Mouse (Mus musculus): ENCODE measurements at regions not wholly inside any gene's neighbourhood (a gene's known extent, or its start where the extent isn't known, plus 50 kb on each side); places are given as distances from the start of the nearest gene placed in this dataset.
"Not testable (repeated sequence)": the region's sequence is repeated elsewhere in the genome, so short reads cannot be mapped to it uniquely, and the experiment has no call there.

DNA sequence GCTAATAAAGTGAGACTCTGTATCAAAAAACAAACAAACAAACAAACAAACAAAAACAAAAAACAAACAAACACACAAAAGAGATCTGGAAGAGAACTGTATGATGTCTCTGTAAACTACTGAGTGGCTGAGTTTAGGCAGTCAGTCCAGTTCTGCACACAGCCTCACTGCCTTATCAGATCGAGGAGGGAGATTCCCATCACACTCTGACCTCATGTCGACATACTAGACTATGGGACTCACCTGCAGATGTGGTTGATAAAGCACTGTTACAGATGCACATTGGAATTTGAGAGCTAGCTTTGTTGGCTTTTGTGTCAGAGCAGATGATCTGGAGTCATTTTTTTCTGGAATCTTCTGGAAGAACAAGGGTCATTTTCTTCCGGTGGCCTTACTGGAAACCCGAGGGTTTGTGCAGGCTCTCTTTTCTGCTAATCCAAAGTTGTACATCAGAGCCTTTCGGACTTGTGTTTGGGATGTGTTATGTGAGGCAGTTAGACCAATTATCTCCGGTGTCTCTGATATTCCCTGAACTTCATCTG lies 135.6 kb upstream of the Nrip1 start:
- no peak for DNase-seq

DNA sequence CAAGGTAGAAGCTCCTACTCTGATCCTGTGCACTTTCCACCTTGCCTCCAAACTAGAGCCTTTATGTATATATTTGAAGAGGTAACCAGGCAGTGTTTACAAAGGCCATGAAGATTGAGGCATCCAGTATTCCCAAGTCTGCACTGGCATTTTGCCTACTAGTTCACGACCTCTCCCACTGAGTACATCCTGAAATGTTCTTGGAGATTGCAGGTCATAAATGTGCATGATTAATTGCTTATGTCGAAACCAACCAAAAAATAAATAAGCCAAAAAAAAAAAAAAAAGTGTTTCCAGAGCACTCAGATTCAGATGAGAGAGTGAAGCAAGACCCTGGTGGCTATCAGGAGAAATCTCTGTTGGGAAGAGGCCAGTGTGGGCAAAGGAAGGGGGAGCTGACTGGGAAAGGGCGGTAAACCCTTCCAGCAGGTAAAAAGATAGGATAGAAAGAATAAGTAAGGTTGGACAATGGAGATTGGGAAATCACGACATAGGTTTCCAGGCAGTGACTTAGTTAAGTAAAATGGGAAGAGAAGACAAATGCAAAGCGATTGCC lies 133.6 kb upstream of the Nrip1 start:
- no peak for DNase-seq

DNA sequence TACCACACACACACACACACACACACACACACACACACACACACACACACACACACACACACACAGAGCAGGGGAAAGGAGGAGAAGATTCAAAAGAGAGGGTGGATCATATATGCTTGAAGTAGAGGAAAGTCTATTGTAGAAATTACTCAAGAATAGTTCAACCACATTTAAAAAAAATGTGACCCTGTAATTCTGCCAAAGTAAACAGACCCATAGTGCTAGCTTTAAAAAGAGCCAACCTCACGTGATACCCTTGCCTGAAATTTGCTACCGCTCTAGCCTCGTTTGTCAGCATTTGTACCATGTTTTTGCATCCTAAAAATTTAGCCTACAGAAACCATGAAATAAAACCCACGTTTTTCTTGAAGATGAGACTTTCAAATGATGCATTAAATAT lies 132.6 kb upstream of the Nrip1 start:
- DNase-seq, result no peak

DNA sequence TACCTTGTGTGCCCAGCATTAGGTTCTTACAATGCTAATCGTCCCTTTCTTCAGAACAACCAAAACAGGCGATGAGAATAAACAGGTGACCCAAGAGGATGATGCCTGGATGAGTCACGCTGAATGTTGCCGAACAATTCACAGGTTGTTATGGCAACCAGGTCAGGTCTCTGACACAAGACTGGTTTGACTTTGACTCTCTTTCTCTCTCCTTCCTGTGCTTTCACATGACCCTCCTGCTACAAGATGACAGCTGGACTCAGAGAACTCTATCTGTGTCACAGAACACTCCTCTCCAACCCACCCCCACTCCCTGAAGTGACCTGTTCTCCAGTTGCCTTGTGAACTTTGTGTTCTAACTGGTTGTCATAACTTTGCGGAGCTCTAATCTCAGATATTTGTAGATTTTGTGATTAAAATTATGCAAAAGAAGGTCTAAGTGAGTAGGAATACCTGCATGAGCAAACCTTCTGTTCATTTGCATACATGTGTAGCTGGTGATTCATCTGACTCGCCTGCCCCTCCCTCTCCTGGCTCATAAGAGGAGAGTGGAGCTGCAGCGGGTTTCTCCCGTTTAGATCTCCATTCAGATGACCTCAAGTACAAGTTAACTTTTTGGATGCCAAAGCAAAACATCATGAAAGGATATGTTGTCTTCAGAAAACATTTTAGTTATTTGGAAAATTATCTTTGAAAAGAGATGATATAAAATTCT lies 126.2 kb upstream of the Nrip1 start:
- no peak for DNase-seq

DNA sequence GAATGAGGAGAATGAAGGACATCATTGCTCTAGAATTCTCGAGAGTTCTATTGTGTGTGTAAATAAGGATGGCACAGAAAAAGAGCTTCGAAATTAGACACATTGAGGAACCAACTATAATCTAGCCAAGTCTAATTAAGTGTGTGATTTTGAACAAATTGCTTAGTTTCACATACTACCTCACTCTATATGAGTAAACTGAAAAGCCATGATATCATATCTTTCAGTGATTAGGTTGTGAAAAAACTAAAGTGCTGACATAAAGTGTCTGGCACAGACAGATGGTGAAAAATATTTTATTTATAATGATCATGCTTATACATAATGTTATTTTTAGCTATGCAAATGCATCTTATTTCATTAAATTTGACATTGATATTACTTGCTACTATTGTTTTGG lies 124.6 kb upstream of the Nrip1 start:
- no peak for DNase-seq

DNA sequence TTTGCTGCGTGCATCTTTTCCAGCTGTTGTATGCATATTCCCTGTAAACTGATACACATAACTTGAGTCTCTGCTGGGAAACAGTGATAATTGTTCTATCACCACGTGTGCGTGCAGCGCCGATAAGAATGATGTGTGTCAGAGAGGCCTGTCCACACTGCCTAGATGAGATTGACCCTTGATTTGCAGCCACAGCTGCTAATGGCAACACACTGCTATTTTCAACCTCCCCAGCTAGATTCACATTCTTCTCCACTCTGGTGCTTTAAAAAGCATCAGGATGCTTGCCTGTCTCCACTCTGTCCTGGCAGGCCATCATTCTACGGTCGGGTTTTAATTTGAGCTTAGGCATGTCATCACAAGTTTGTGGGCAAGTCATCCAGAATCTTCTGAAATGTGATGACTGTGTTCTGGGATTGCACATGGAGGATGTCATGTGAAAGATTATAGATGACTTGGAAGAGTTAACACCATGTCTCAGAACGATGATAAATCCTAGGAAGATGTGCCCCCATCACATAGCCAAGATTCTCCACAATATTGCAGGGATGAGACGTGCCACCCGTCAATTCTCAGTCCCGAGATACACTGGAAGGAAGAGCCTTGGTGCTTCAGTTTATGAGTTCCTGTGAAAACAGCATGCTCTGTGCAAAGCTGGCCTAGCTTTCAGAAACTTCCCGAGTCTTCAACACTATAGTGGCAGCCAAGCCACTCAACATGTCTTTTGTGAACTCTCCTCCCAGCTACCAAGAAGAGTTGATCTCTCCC lies 123.6 kb upstream of the Nrip1 start:
- DNase-seq, result no peak

DNA sequence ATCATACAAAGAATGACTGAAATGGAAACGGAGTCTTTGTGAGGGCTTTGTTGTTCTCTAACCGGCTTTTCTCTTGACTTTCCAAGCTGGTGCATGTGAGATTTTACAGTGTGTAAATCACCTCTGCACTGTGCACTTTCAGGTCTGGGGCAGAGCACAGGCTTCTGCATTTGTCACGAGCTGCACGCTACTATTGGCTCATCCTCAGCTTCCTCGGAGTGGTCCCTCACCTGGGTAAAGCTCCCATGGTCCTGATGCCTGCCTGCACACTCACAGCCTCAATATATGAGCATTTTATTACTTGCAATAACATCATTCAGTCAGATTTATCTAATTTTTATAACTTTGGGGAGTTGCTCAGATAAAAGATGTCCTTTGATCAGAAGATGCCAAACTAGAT lies 109.8 kb upstream of the Nrip1 start:
- DNase-seq, result no peak

DNA sequence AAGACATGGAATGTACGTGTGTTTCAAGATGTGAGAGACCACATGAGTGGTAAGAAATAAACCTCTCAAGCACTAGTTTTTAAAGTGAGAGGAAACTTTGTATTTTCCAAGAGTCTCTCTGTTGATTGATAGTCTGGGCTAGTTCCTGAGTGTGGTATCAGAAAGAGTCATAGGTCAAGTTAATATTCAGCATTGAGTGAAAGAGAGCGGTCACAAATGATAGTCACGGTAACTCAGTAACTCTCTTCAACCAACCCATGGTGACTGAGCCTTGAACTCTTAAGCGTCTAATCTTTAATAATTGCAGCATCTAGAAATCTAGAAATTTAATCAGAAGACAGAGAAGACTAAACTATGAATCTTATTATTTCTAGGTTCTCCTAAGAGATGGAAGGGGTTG lies 108.3 kb upstream of the Nrip1 start:
- DNase-seq, result no peak

DNA sequence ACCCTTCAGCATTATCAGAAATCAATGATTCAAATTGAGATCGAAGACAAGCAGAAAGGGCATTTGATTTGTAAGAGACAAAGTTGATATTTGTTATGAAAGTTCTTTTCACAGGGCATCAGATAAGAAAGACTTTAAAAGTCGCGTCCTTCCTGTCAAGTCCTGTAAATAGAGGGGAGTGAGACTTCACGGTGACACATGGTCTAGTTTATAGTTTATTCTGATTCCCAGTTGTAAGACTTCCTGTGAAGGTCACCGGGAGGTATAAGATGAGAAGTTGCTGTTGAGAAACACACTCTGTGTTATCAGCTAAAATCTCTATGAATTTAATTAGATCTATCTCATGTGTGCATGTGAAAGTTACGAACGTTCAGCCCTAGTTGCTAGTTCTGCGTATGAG lies 103.8 kb upstream of the Nrip1 start:
- DNase-seq, result no peak

DNA sequence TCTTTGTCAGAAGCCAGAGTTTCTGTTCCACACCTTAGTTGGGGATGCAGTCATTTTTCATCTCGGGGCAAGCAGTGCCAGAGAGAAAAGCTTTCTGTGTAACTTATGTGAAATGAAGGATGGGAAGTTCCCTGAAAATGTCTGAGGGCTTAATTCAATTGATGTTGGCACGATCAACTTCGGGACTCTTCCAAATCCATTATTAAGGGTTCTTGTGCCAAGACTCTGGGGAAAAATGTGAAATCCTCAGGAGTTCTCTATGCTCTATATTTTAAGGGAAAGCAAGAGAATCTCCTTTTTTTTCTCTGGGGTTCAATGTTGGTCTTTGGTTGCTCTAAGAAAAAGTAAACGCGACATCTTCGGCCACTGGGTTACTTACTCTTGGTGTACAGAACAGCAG lies 100.9 kb upstream of the Nrip1 start:
- no peak for DNase-seq

DNA sequence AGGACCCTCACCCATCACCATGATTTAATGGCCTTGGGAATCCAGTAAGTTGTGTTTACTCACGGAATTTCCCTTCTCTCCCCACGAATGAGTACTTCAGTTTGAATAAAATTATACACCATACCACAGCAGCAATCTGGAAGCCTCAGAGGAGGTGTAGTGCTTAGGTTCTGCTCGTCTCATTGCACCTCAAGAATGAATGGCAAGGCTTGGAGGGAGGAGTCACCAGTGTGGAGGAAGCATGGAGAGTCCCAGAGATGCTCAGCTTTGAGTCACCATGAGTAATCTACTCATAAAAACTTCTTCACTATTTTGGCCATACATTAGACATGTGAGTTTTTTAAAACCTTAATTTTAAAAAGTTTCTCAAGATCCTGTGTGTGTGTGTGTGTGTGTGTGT lies 98.8 kb upstream of the Nrip1 start:
- no peak for DNase-seq

DNA sequence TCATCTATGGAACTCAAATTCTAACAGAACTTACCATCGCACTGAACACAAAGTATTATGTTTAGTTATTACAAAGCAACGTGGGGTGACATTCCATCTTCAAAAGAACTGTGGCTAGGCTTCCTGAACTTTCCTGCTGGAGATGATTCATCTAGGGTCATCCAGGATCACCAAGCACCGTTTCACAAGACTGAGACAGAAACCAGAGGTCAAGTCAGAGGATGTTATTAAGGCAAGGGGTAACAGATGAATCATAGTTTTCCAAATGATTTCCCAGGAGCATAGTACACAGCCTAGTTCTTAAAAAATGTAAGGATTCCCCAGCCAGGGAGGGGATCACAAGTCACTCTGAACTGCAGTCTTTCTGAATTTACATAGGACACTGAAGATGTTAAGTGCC lies 97.5 kb upstream of the Nrip1 start:
- DNase-seq, result peak; percentile 9

DNA sequence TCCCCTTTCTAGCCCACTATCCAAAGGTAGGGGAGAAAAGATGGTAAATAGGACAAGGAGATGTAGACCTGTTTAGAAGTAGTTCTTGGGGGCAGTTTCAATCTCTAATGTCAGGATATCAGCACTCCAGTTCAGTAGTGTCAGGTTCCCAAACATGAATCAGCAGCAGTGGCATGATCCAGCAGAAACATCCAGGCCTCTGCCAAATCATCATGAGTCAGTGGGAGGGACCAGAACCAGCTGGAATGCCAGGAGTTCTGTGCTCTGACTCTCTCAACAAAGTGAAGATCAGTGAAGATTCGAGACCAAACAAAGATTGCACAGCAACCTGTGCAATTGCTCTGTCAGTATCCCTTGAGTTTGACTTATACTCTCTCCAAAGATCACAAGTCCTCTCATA lies 85.9 kb upstream of the Nrip1 start:
- no peak for DNase-seq

DNA sequence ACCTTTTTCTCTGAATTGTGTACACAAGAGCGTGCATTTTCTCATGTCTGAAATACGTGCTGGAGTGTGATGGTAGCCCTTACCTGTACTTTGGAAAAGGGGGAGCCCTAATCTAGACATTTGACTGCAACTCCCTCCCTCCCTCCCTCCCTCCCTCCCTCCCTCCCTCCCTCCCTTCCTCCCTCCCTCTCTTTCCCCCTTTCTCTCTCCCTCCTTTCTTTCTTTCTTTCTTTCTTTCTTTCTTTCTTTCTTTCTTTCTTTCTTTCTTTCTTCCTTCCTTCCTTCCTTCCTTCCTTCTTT lies 82.6 kb upstream of the Nrip1 start:
- DNase-seq, result not testable (repeated sequence)

DNA sequence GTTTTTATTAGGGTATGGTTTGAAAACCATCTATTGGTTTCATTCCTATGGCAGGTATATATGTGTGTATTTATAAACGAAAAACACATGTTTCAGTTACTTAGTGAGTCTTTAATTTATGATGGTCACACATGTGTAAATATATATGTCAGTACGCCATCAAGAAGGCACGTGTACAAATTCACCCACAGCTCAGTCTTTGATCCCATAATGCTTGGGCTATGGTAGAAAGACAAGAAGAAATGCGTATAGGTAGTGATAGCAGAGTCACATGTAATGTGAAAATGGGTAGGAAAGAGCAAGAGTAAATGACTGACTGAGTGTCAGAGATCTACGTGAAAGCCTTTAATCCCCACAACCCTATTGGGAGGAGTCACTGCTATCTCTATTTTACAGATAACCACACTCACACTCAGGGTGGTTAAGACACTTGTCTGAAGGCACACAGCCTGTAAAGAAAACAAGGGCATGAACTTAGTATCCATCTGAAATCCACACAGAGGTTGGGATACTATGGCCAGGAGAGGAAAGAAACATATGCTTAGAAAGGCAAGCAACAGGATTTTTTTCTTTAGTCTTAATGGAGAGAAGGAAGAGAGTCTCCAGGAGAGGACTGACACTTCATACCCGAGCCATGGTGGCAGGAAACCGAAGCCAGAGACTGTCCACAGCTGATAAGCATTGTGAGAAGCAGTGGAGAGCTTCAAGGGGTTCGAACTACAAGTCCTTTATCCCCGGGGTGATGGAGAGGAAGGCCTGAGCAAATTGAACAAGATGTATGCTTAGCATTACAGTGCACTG lies 82.1 kb upstream of the Nrip1 start:
- no peak for DNase-seq

DNA sequence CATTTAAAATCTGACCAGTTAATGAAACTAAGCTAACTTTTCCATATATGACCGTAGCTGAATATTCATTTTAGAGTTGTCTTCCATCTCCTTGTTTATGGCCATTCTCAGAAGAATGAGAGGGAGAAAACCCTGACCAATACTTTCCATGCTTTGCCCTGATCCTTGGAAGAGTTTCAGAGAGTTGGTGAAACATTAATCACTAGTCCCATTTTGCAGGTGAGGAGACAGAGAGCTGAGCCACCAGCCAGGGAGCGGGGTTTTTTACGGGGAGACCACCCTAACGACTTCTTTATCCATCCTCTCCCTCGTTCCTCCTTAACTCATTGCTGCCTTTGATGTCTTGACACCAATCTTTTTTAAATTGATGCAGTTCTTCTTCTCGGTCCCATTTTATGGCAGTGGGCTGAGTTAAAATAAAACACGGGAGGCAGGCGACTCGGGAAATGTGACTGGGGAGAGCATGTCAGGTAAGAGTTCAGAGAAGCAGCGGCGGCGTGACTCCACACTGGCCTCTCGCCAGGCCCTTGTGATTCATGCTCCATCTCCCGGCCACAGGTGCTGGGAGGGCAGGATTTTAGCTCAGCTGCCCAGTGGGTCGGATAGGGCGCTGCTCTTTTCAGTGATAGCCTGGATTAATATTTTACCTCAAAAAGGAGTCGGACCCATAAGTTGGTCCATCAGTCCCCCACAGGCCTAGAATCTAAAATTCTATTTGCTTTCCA lies 81.3 kb upstream of the Nrip1 start:
- no peak for DNase-seq

DNA sequence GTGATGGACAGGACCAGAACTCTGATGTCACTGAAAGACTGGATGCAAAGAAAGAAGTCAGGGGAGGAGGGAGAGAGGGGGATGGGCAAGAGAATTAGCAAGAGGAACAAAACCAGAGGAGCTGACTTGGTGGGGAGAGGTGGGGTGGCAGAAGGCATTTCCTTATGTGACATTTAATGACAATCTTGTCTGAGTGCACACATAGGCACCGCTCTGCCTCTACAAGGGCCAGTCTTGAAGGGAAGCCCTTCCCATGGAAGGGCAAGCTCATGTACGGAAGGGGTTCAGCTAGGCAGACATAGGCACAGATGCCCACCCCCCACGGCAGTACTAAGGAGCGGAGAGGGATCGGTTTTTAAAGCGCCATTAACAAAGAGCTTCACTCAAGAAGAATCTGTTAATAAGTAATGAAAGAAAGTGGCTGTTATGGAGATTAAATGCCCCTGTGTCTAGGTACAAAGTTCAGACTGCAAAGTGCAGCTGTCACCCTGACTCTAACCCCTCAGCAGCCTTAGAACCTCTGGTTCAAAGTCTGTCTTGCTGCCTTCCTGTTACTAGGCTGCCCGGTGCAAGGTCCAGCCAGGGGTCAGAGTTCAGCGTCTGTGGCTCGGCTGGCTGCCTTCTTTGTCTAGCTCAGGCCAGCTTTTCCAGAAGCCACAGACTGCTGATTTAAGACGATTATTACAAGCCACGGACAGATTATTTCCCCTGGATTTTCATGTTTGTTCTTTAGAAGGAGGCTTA lies 80.0 kb upstream of the Nrip1 start:
- DNase-seq, result no peak

DNA sequence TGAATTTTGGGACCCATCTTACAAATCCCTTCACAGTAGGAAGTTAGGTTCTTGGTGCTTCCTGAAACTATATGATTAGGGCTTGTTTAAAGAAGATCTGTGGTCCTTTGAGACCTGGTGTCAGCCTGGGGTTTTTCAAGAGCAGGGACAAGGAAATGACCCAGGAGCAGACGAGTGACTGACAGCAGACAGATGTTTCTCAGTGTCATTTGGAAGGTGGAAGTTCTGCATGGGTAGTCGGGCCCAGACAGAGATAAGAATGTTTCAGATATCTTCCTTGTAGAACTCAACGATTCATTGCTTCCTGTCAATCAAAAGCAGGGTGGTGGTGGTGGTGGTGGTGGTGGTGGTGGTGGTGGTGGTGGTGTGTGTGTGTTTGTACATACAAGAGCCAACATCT lies 75.1 kb upstream of the Nrip1 start:
- DNase-seq, result no peak

DNA sequence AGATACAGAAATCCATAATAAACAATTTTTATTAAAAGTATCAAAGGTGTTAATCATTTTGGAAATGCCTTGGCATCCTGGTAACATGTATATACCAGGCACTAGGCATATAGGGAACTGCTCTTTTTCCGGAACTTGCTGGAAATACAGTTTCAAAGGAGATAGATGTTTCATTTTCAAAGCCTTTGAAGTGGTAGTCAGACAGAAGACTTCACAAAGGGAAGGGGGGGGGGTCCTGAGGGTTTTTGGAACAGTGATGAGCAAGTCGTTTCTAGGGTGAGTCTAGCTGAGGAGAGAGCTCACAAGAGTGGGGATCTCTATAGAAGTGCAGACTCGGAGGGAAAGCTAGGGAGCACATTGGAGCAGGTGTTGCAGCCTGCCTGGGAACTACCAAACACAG lies 73.4 kb upstream of the Nrip1 start:
- no peak for DNase-seq

DNA sequence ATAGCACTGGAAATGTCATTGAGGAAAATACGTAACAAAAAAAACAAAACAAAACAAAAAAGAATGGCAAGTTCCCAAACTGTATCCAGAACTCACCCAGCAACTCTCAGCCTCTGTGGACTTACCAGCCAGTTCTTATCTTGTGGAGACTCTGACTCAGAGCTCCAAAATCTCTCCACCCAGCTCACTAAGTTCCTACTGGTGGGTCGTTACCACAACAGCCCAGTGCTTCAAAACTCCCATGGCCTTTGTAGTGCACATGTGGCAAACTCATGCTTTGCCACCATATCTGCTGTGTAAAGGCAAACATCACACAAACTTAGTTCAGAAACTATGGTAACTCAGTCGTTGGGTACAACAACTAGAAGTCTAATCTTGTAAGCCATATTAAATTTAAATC lies 71.0 kb upstream of the Nrip1 start:
- DNase-seq, result no peak

DNA sequence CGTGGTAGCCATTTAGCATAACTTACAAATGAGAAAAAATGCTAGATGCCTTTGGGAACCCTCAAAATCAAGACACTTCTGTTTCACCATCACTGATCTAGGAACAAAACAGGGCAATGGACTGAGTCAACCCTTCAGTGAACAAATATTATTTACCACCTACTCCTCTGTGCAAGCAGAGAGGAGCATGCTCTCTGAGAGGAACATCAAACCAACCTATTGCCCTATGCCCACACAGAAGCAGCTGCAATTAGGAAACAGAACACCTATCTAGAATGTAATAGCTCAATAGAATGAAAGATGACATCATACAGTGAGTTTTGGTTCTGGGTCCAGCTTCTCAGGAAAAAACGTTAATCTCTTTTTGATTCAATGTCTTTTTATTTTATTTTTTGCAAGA lies 69.0 kb upstream of the Nrip1 start:
- no peak for DNase-seq

Data from adrenal gland, adult 8-10 months (tissue).